Mouse (Mus musculus) gastrocnemius, adult 2 months (tissue): ENCODE measurements around the gene Dab2. TPM values are rescaled to one million over a fixed set of nuclear protein-coding genes. Genes with fewer than 3 reads are reported as not detected.

ENCODE experiments used
- DNase-seq: peaks from one replicate; pipeline ENCODE4 v3.0.0; 2022
- H3K27ac ChIP-seq: fragments of 200-600 bp; 2 replicates; pipeline ENCODE4 v1.8.1; 2022; ENCODE audit warnings: mild to moderate bottlenecking
- H3K4me3 ChIP-seq: fragments of 200-600 bp; 2 replicates; pipeline ENCODE4 v1.8.1; 2022; ENCODE audit warnings: mild to moderate bottlenecking, moderate library complexity
- CTCF ChIP-seq: fragments of 200-600 bp; IDR thresholded peaks from 2 replicates; pipeline ENCODE4 v1.8.1; 2022; ENCODE audit warnings: antibody characterized with exemption, mild to moderate bottlenecking, moderate library complexity
- intact Hi-C: fragments of 180-260 bp; cut with DNase I; formaldehyde crosslinking; loops from one replicate; pipeline ENCODE4 v1.15.1; 2025
- total RNA-seq, 2 experiments: library from RNA; stranded (reverse); gene quantifications; 2 replicates each; pipeline ENCODE4 v1.2.3; 2021

Gene Dab2
- total RNA-seq, 2 experiments from 2014 or later, result 10.5 to 11.0 TPM

DNA sequence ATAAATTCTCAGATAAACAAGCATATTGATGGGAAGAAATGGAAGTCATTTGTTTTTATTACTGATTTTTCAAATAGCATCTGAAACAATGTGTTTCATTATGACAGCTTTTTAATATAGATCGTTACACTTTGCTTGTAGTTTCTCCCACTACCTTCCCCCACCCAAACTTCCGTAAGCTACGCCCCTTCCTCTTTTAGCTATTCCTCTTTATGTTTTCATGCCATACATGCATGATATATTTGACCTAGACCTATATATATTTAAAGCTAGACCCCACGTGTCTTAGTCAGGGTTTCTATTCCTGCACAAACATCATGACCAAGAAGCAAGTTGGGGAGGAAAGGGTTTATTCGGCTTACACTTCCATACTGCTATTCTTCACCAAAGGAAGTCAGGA, 115.7 kb downstream of the Dab2 start:
- no peak for DNase-seq
- intact Hi-C loops, result no loop called here
- Histone ChIP-seq H3K4me3 (no peak overlapping the region), H3K27ac (no peak overlapping the region)
- TF ChIP-seq CTCF, result no peak

DNA sequence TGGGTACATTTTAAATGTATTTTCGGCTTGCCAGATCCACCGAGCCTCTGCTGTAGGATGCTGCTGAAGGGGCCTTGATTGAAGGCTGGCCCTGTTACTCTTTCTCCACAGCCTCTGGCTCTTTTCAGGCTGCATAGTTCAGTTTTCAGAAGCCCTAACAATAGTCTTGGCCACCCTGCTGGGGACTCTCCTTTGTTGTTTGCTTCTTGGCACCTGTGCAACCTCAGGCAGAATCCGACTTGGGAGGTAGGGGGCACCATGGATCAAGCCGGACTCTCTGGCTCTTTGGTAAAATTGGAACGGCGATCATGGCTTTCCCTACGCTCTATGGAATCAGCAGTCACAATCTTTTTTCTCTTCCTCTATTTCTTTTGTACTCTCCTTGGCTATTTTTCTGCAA, 132.2 kb downstream of the Dab2 start:
- intact Hi-C loops, result no loop called here
- no peak for TF ChIP-seq CTCF

DNA sequence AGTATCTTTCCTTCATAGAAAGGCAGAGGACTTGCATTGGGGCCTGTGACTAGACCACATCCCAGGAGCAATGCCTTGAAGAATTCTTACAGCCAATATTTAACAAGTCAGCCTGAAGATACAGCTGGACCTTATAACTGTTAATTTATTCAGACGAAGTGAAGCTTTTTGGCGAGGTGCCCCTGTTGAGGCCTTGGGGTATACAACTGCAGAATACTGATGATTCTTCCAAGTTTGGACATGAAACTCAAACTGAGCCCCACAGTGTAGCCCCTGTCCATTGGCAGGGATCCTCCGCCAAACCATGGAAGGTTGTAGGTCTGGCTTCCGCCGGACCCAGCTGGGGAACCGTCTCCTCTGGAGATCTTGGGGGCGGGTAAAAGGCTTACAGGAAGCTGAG, 132.8 kb downstream of the Dab2 start:
- intact Hi-C loops, result no loop called here
- TF ChIP-seq CTCF, result no peak
- no peak for DNase-seq
- H3K27ac ChIP-seq, result no peak overlapping the region
- H3K4me3 ChIP-seq, result no peak overlapping the region

More for the DNA sequence above, 132.2 kb downstream of the Dab2 start:
- Histone ChIP-seq H3K4me3 (no peak overlapping the region), H3K27ac (no peak overlapping the region)
- no peak for DNase-seq

DNA sequence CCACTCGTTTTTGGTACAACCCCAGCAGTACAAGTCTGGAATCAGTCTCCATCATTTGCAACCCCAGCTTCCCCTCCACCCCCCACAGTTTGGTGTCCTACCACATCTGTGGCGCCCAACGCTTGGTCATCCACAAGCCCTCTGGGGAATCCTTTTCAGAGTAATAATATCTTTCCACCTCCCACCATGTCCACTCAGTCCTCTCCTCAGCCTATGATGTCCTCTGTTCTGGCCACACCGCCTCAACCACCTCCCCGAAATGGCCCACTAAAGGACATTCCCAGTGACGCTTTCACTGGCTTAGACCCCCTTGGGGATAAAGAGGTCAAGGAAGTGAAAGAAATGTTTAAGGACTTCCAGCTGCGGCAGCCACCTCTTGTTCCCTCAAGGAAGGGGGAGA, 135.7 kb downstream of the Dab2 start:
- no peak for TF ChIP-seq CTCF
- no peak for DNase-seq
- intact Hi-C loops, result no loop called here
- no peak overlapping the region for H3K4me3 ChIP-seq
- no peak overlapping the region for H3K27ac ChIP-seq

DNA sequence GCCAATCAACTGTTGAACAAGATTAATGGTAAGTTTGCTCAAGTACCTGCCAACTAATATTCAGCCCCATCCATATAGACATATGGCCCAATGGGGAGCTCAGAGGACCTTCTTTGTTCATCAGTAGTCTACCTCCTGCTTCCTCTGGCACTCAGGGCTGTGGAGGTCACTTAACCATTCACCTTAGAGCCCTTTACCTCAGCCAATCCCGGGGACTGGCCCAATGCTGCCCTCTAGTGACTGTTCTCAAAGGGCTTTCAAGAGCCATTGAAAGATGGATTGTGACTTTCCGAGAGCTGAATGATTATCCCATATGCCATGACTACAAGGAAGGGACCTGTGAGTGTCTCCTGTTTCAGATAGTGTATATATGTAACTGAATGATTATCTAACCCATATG, 136.2 kb downstream of the Dab2 start:
- intact Hi-C loops, result loop anchor here (1.0 kb wide), 1 partner anchor 197 kb away; no protein-coding TSS in a partner anchor
- H3K4me3 ChIP-seq, result no peak overlapping the region
- H3K27ac ChIP-seq, result no peak overlapping the region
- DNase-seq, result peak; percentile 61
- peak; percentile 91 for TF ChIP-seq CTCF

DNA sequence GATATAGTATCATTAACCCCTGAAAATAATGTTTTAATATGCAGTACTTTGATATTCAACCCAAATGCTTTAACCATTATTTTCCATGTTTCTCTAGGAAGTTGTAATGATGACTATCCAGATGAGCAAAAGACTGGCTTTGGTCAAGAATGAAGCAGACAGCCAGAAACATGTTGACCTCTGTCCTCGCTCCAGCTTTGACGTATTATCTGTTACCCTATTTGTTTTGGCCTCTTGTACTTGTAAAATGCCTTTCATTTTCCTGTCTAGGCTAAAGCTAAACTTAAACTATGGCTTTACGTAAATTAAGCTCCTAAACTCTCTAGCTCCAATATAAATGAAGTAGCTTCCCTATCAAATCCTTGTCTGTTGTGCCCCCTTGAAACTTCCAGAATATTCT, 139.1 kb downstream of the Dab2 start:
- no peak for TF ChIP-seq CTCF
- intact Hi-C loops, result no loop called here
- Histone ChIP-seq H3K4me3 (no peak overlapping the region), H3K27ac (no peak overlapping the region)
- no peak for DNase-seq

DNA sequence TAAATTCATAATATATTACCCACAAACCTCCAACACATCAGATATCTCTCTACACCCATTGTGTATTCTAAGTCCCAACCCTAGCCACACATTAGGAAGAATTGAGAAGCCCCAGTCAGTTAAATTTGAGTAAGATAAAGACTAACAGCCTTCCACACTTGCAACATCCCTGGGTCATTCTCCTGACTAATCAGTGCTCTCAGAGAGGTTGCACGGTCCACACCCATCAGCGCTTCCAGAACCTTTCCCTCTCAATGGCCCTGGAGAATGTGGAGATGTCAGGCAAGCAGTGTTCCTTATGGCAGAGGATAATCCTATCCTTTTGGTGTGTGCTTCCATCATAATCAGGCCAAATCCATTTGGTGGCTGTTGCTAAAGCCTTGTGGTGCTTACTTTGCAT, 144.9 kb downstream of the Dab2 start:
- intact Hi-C loops, result no loop called here
- DNase-seq, result no peak
- TF ChIP-seq CTCF, result no peak
- Histone ChIP-seq H3K4me3 (no peak overlapping the region), H3K27ac (no peak overlapping the region)

DNA sequence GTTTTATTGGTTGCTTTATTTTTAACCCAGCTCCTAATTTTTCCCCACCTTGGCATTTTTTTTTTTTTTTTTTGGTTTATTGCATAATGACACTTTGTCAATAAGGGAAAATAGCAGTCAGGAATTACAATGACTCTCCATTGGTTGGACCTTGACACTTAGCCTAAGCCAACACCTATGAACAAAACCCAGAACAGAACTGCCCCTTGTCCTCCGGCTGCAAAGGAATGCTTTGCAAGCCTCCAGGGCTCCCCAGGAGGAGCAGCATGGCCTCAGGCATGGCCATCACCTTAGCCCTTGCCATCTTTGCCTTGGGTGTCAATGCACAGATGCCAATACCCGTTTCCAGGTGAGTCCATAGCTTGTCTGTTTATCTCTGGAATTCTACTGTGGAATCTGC, 145.5 kb downstream of the Dab2 start, which contains the start of gene C9:
Gene C9, plus strand, starts transcription at position 193 of the 400 bp plus-strand sequence.
- no peak for TF ChIP-seq CTCF
- Histone ChIP-seq H3K4me3 (no peak within 1 kb of the TSS), H3K27ac (no peak within 1 kb of the TSS)
- no peak for DNase-seq
- intact Hi-C loops, result no loop called here

DNA sequence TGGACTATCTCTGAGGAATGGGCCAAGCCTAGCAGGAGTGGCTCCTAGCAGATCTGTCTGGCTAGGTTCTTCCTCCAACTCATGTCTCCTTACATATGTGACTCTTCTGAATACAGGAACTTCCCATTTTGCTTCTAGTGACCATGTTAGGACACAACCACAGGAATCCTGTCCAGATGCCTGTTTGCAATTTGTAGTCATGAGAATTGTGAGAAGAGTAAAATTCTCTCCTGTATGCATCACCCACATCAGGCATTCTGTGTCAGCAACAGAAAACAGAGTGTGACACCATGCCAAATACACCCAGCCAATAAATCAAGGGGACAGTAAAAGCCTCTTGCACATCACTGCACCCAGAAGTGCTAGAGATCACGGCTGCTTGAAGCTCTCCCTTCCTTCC, 146.6 kb downstream of the Dab2 start:
- intact Hi-C loops, result no loop called here
- TF ChIP-seq CTCF, result no peak
- no peak overlapping the region for H3K27ac ChIP-seq
- H3K4me3 ChIP-seq, result no peak overlapping the region
- no peak for DNase-seq

DNA sequence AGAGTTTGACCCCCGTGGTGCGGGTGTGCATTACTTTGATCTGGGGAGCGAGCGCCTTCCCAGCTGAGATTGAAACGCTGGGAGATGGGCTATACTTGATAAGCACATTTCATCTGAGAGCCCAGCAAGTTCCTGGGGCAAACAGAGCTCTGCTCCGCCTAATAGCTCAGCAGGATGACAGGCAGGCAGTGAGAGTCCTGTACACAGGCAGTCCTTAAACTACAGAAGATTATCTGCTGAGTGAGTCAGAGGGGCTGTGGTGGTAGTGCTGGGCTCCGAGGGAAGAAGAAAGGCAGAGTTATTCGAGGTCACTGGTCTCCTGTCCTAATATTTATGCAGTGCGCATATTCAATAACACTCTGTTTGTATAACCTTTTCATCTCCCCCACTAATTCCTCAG, 149.3 kb downstream of the Dab2 start:
- TF ChIP-seq CTCF, result no peak
- Histone ChIP-seq H3K4me3 (no peak overlapping the region), H3K27ac (no peak overlapping the region)
- intact Hi-C loops, result no loop called here
- no peak for DNase-seq

DNA sequence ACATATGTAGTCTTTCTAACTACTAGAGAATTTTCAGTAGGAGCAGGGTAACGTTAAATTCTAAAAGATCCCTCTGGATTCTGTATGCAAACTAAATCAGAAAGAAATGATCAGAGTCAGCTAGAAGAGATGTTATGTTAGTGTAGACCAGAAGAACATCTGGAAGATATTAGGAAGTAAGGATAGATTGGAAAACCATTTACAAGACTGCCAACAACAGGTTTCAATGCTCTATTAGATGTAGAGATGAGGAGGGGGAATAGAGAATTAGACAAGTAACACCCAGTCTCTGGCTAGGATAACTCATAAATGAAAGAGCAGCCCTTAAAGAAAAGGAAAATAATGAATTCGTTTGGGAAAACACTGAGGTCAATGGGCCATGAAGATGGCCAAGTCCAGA, 154.9 kb downstream of the Dab2 start:
- intact Hi-C loops, result no loop called here
- Histone ChIP-seq H3K27ac (no peak overlapping the region), H3K4me3 (no peak overlapping the region)
- no peak for TF ChIP-seq CTCF
- DNase-seq, result no peak

DNA sequence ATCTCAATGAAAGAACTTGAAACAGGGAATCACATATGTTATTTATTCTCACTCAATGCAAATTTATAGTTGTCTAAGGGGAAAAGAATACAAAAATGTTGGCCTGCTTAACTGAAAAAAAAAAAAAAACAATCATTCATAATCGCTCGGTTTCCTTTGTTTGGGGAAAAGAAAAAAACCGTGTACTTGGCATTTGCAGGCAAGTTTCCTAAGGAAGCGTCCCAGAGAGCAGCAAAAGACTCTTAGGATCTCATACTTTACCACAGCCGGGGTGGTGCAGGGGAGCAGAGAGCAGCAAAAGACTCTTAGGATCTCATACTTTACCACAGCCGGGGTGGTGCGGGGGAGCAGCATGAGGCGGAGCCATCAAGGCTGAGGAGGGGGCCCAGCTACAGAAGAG, 161.8 kb downstream of the Dab2 start:
- intact Hi-C loops, result no loop called here
- DNase-seq, result no peak
- H3K4me3 ChIP-seq, result no peak overlapping the region
- no peak overlapping the region for H3K27ac ChIP-seq
- TF ChIP-seq CTCF, result no peak

DNA sequence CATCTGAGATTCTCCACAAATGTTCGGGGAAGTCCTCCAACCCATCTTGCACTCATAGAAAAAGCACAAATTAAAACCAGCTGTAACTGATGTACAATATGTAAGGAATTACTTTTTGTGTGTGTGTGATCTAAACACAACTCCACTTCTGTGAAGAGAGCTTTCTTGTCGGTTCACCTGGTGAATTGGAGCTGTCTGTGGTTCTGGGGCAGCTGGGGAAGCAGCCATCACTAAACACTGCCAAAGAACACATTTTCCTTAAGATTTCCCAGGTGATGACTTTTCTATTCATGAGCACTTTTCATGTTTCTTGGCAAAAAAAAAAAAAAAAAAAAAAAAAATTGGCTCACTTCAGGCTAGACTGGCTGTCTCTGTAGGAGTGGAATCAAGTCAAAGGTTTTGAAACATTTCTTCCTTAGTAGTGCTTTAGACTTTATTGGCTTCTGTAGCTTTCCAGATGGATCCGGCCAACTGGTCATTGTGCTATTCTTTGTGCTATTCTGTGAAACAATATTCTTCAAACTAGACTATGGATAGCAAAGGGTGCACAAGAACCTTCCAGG, 163.9 kb downstream of the Dab2 start:
- no peak overlapping the region for H3K27ac ChIP-seq
- no peak overlapping the region for H3K4me3 ChIP-seq
- no peak for TF ChIP-seq CTCF
- intact Hi-C loops, result no loop called here
- DNase-seq, result no peak

DNA sequence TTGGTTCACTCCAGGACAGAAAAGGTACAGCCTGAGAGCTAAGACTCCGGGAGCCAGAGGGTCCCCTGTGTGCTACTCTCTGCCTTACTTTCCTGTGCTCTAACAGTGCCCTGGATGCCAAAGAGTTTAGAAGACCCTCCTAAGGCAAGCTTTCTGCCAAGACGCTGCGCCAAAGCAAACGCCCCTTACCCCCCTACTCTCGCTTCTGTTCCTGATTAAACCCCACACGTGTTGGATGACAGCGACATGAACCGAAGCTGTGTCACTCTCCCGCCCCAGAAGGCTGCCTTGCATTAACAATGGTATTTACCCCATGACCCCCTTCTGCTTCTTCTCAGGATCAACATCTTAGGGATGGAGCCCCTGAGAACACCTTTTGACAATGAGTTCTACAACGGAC, 167.4 kb downstream of the Dab2 start:
- Histone ChIP-seq H3K4me3 (no peak overlapping the region), H3K27ac (no peak overlapping the region)
- intact Hi-C loops, result no loop called here
- no peak for TF ChIP-seq CTCF
- DNase-seq, result no peak

DNA sequence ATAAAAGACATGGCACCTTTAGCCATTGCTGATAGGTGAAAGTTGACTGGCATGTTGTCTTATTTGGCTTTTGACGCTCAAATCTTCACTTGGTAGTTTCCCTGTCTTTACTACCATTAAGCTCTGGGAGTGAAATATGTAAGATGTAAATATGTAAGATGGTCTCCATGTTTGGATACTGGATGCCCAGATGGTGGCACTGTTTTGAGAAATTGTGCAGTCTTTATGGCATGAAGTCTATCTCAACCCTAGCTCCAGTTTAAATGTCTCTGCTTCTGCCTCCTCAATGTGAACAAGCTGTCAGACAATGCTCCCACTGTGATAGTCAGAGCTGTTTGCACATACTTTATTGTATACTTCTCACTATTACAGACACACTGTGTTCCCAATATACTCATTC, 169.3 kb downstream of the Dab2 start:
- TF ChIP-seq CTCF, result no peak
- intact Hi-C loops, result no loop called here
- Histone ChIP-seq H3K4me3 (no peak overlapping the region), H3K27ac (no peak overlapping the region)
- no peak for DNase-seq
